Mouse (Mus musculus) CH12.LX (cell line): ENCODE results near the gene Fgfr2. TPM values are rescaled to one million over a fixed set of nuclear protein-coding genes. Genes with fewer than 3 reads are reported as not detected.

Experiments used
- DNase-seq: peaks from one replicate; pipeline ENCODE4 v3.0.0-alpha.2; 2013; ENCODE audit errors: extremely low read depth
- H3K27ac ChIP-seq: 2 replicates; pipeline ENCODE4 v1.5.1; 2012; ENCODE audit warnings: low read depth, mild to moderate bottlenecking, control low read depth, moderate library complexity; ENCODE audit not compliant: insufficient read depth
- H3K27me3 ChIP-seq: replicated peaks from 2 replicates; pipeline ENCODE3; 2012; ENCODE audit warnings: inconsistent platforms
- H3K36me3 ChIP-seq, 2 experiments: replicated peaks in 1 of 2; 2 replicates each; pipeline versions ENCODE3 to v1.6.1; 2012; ENCODE audit warnings: inconsistent platforms in 1 of 2, low read length in 1 of 2, mild to moderate bottlenecking in 1 of 2, mixed read lengths in 1 of 2, moderate library complexity in 1 of 2; ENCODE audit not compliant: control insufficient read depth in 1 of 2, insufficient read depth in 1 of 2
- H3K4me1 ChIP-seq, 2 experiments: 2 replicates each; pipeline ENCODE4 v1.6.1; 2012; ENCODE audit warnings: inconsistent platforms in 1 of 2, moderate library complexity in 1 of 2; ENCODE audit not compliant: insufficient read depth in 2 of 2, control insufficient read depth in 1 of 2
- H3K4me2 ChIP-seq: 2 replicates; pipeline ENCODE4 v1.6.1; 2012; ENCODE audit warnings: low read depth, mild to moderate bottlenecking, control low read depth; ENCODE audit not compliant: poor library complexity, insufficient read depth, severe bottlenecking
- H3K4me3 ChIP-seq, 3 experiments: fragments of 150-350 bp in 1 of 3; sonication (generic) in 1 of 3; replicated peaks in 1 of 3; 2 replicates each; pipeline versions ENCODE3 to v1.5.1; 2011 to 2012; ENCODE audit warnings: low read depth in 2 of 3, low read length in 2 of 3, mild to moderate bottlenecking in 2 of 3, moderate library complexity in 2 of 3, control low read depth in 1 of 3, improper control_type of control experiment in 1 of 3, inconsistent platforms in 1 of 3, mixed read lengths in 1 of 3; ENCODE audit not compliant: poor library complexity in 1 of 3
- H3K79me2 ChIP-seq: replicated peaks from 2 replicates; pipeline ENCODE4 v1.6.1; 2012; ENCODE audit warnings: mild to moderate bottlenecking, moderate library complexity; ENCODE audit not compliant: control insufficient read depth, poor library complexity, insufficient read depth, severe bottlenecking; ENCODE audit errors: extremely low read depth
- H3K9ac ChIP-seq: 2 replicates; pipeline ENCODE4 v1.6.1; 2012; ENCODE audit warnings: low read depth, mild to moderate bottlenecking, control low read depth, moderate library complexity; ENCODE audit not compliant: insufficient read depth
- H3K9me3 ChIP-seq: replicated peaks from 2 replicates; pipeline ENCODE3; 2012; ENCODE audit warnings: low read length, inconsistent platforms, mixed read lengths
- CHD1 ChIP-seq: IDR thresholded peaks from 2 replicates; pipeline ENCODE4 v1.6.1; 2012; ENCODE audit warnings: low read depth, low read length, improper control_type of control experiment, inconsistent platforms
- CTCF ChIP-seq, 2 experiments: IDR thresholded peaks in 1 of 2; conservative IDR thresholded peaks in 1 of 2; 2 replicates each; pipeline ENCODE4 v1.5.1; 2011 to 2012; ENCODE audit warnings: low read depth in 2 of 2, low read length in 2 of 2, improper control_type of control experiment in 1 of 2, inconsistent platforms in 1 of 2, mild to moderate bottlenecking in 1 of 2, moderate library complexity in 1 of 2
- E2F4 ChIP-seq: IDR thresholded peaks from 2 replicates; pipeline ENCODE4 v1.6.1; 2011; ENCODE audit warnings: low read depth, low read length, improper control_type of control experiment; ENCODE audit not compliant: insufficient replicate concordance
- ELF1 ChIP-seq: IDR thresholded peaks from 2 replicates; pipeline ENCODE4 v1.6.1; 2014; ENCODE audit warnings: low read depth, mild to moderate bottlenecking, inconsistent platforms, low read length, improper control_type of control experiment
- EP300 ChIP-seq: IDR thresholded peaks from 2 replicates; pipeline ENCODE4 v1.6.1; 2011; ENCODE audit warnings: low read length, improper control_type of control experiment
- ETS1 ChIP-seq: conservative IDR thresholded peaks from 2 replicates; pipeline ENCODE4 v1.6.1; 2012; ENCODE audit warnings: low read depth, mild to moderate bottlenecking, inconsistent platforms, low read length, improper control_type of control experiment, moderate library complexity
- GABPA ChIP-seq: IDR thresholded peaks from 2 replicates; pipeline ENCODE4 v1.6.1; 2012; ENCODE audit warnings: low read depth, low read length, improper control_type of control experiment, inconsistent platforms; ENCODE audit not compliant: insufficient replicate concordance
- JUN ChIP-seq: IDR thresholded peaks from 2 replicates; pipeline ENCODE4 v1.6.1; 2011; ENCODE audit warnings: low read depth, mild to moderate bottlenecking, low read length, improper control_type of control experiment, moderate library complexity; ENCODE audit not compliant: insufficient read depth
- JUND ChIP-seq: conservative IDR thresholded peaks from 2 replicates; pipeline ENCODE4 v1.6.1; 2011; ENCODE audit warnings: low read depth, low read length, improper control_type of control experiment
- MAFK ChIP-seq: IDR thresholded peaks from 2 replicates; pipeline ENCODE4 v1.6.1; 2011; ENCODE audit warnings: low read length, improper control_type of control experiment; ENCODE audit not compliant: insufficient replicate concordance
- MAX ChIP-seq: IDR thresholded peaks from 2 replicates; pipeline ENCODE4 v1.6.1; 2011; ENCODE audit warnings: low read length, improper control_type of control experiment
- NELFE ChIP-seq: IDR thresholded peaks from 2 replicates; pipeline ENCODE4 v1.6.1; 2011; ENCODE audit warnings: low read depth, low read length, improper control_type of control experiment
- PAX5 ChIP-seq: IDR thresholded peaks from 2 replicates; pipeline ENCODE4 v1.6.1; 2012; ENCODE audit warnings: low read length, inconsistent platforms, mixed read lengths
- POLR2A ChIP-seq: IDR thresholded peaks from 2 replicates; pipeline ENCODE4 v1.6.1; 2011; ENCODE audit warnings: low read depth, mild to moderate bottlenecking, improper control_type of control experiment, low read length
- RAD21 ChIP-seq: IDR thresholded peaks from 2 replicates; pipeline ENCODE4 v1.6.1; 2011; ENCODE audit warnings: low read depth, mild to moderate bottlenecking, low read length, improper control_type of control experiment, moderate library complexity
- RCOR1 ChIP-seq: conservative IDR thresholded peaks from 2 replicates; pipeline ENCODE4 v1.6.1; 2012; ENCODE audit warnings: low read depth, mild to moderate bottlenecking, inconsistent platforms, low read length, improper control_type of control experiment
- SMC3 ChIP-seq: IDR thresholded peaks from 2 replicates; pipeline ENCODE4 v1.6.1; 2011; ENCODE audit warnings: low read depth, low read length, improper control_type of control experiment
- UBTF ChIP-seq: IDR thresholded peaks from 2 replicates; pipeline ENCODE4 v1.6.1; 2012; ENCODE audit warnings: low read depth, mild to moderate bottlenecking, inconsistent platforms, low read length, improper control_type of control experiment, moderate library complexity
- USF2 ChIP-seq: conservative IDR thresholded peaks from 2 replicates; pipeline ENCODE4 v1.6.1; 2011; ENCODE audit warnings: low read depth, low read length, improper control_type of control experiment
- ZC3H11A ChIP-seq: IDR thresholded peaks from 2 replicates; pipeline ENCODE4 v1.6.1; 2012; ENCODE audit warnings: low read depth, mild to moderate bottlenecking, inconsistent platforms, low read length, improper control_type of control experiment
- ZKSCAN1 ChIP-seq: IDR thresholded peaks from 2 replicates; pipeline ENCODE4 v1.6.1; 2012; ENCODE audit warnings: low read depth, inconsistent platforms, low read length, improper control_type of control experiment, borderline replicate concordance
- dilution Hi-C: fragments of 300-500 bp; cut with MboI; formaldehyde crosslinking; loops from 2 replicates; pipeline ENCODE4 v1.14.3; 2020; ENCODE audit warnings: low sequenced_read_pairs; ENCODE audit not compliant: extremely low pct_unique_long_range_greater_than_20kb, extremely low pct_ligation_motif_present
- in situ Hi-C: fragments of 300-500 bp; cut with MboI; formaldehyde crosslinking; loops from 3 replicates; pipeline ENCODE4 v1.14.3; 2019; ENCODE audit warnings: low sequenced_read_pairs, low pct_ligation_motif_present, low pct_unique_long_range_greater_than_20kb, mixed read lengths
- polyA plus RNA-seq: library from polyadenylated mRNA; unstranded; fragments of >175 nt; gene quantifications from 2 replicates; pipeline ENCODE4 v1.2.1, GENCODE M21; 2012; ENCODE audit warnings: low read depth; ENCODE audit not compliant: insufficient read length
- total RNA-seq, 2 experiments: library from RNA; depleted of rRNA; stranded (reverse); fragments of 300-350 nt in 1 of 2; fragments of >200 nt in 1 of 2; gene quantifications; 2 replicates each; pipeline ENCODE4 v1.2.3; 2012 to 2014

Fgfr2 gene
- total and polyA plus RNA-seq, 3 experiments: not detected

- no peak for TF ChIP-seq ZC3H11A
- TF ChIP-seq PAX5: no peak
- no peak for TF ChIP-seq JUN
- no peak for TF ChIP-seq SMC3
- TF ChIP-seq POLR2A: no peak
- TF ChIP-seq ELF1: no peak
- TF ChIP-seq UBTF: no peak
- no peak for TF ChIP-seq E2F4
- no peak for TF ChIP-seq ETS1
- no peak for TF ChIP-seq USF2
- TF ChIP-seq ZKSCAN1: no peak
- no peak for TF ChIP-seq RCOR1
- no peak for TF ChIP-seq RAD21
- no peak for TF ChIP-seq GABPA
- TF ChIP-seq NELFE: no peak
- no peak for TF ChIP-seq CHD1
- no peaks in the 10 kb centered on the region for H3K36me3 ChIP-seq
- no peaks in the 10 kb centered on the region for H3K9me3 ChIP-seq
- H3K4me2 ChIP-seq: no peak overlapping the region
- H3K4me3 ChIP-seq: no peak overlapping the region
- in situ Hi-C loops: no loop called here
- dilution Hi-C loops: no loop called here
- no peak overlapping the region for H3K9ac ChIP-seq
- peaks cover 16% of the 10 kb centered on the region for H3K27me3 ChIP-seq
- no peak overlapping the region for H3K27ac ChIP-seq
- DNase-seq: no peak
- H3K79me2 ChIP-seq: no peaks in the 10 kb centered on the region
- no peaks in the 10 kb centered on the region for H3K4me1 ChIP-seq
These were observed 870.1 kb downstream of the Fgfr2 start for GRCm38 (mm10) chr7:132253078-132253477.

- Histone ChIP-seq H3K36me3 (no peaks in the 10 kb centered on the region), H3K27ac (no peak overlapping the region), H3K4me3 (no peak overlapping the region), H3K79me2 (no peaks in the 10 kb centered on the region), H3K4me1 (0 out of 4 replicates have a peak, but pooled peaks cover 2 to 3% of the 10 kb centered on the region in 2 experiments), H3K27me3 (peaks cover 12% of the 10 kb centered on the region), H3K9ac (no peak overlapping the region), H3K9me3 (no peaks in the 10 kb centered on the region), H3K4me2 (no peak overlapping the region)
- TF ChIP-seq USF2 (no peak), CTCF (conservative IDR thresholded peaks at IDR 0.05 in 1 of 2, IDR thresholded peaks at IDR 0.05 in 1 of 2; ENCODE audit: low read depth in 2 of 2, low read length in 2 of 2) (no peak), ETS1 (no peak), ZC3H11A (no peak), EP300 (no peak), NELFE (no peak), ZKSCAN1 (no peak), MAFK (no peak), PAX5 (no peak), MAX (no peak), JUND (no peak)
- in situ Hi-C loops: no loop called here
- DNase-seq: no peak
- dilution Hi-C loops: no loop called here
These were observed 873.5 kb downstream of the Fgfr2 start for GRCm38 (mm10) chr7:132249563-132250119.
